Mouse (Mus musculus): ENCODE measurements around the gene Sord.

GRCm38 (mm10) chr2:122306184-122306583 is 71.6 kb downstream of the Sord start:
- TF ChIP-seq NELFE (IDR thresholded peaks at IDR 0.05; ENCODE audit: low read depth, low read length) (no peak), USF1 (IDR thresholded peaks at IDR 0.05; ENCODE audit: low read depth, low read length) (no peak), CTCF (IDR thresholded peaks at IDR 0.05 in 2 of 3, conservative IDR thresholded peaks at IDR 0.05 in 1 of 3; ENCODE audit: control insufficient read depth in 1 of 3, insufficient read depth in 1 of 3, low read depth in 2 of 3, low read length in 3 of 3, poor library complexity in 1 of 3, severe bottlenecking in 1 of 3) (no peak), E2F4 (IDR thresholded peaks at IDR 0.05; ENCODE audit: borderline replicate concordance, low read depth, low read length) (no peak), POLR2A (IDR thresholded peaks at IDR 0.05; ENCODE audit: control insufficient read depth in 1 of 2, insufficient read depth in 1 of 2, low read depth in 1 of 2, low read length in 2 of 2, poor library complexity in 1 of 2) (no peak), NRF1 (IDR thresholded peaks at IDR 0.05; ENCODE audit: insufficient read depth, low read depth, low read length, poor library complexity, severe bottlenecking) (no peak), ELF1 (IDR thresholded peaks at IDR 0.05; ENCODE audit: low read depth, low read length) (no peak)
